Mouse (Mus musculus) hindbrain, embryonic 14.5 days (tissue): Measurements from ENCODE around the gene Gm21970. TPM values are rescaled to one million over a fixed set of nuclear protein-coding genes. Genes with fewer than 3 reads are reported as not detected.

Source experiments
- ATAC-seq: fragments of 200-750 bp; cut with Nextera tagmentation; 2 replicates; pipeline ENCODE4 v1.8.0; 2017; ENCODE audit warnings: moderate number of reproducible peaks, mild to moderate bottlenecking, moderate TSS enrichment, moderate library complexity; ENCODE audit not compliant: low FRiP score
- DNase-seq: peaks from one replicate; pipeline ENCODE4 v3.0.0-alpha.2; 2015; ENCODE audit warnings: low spot score
- H3K27ac ChIP-seq: fragments of 300-500 bp; sonication (generic); 2 replicates; pipeline ENCODE4 v1.5.1; 2014; ENCODE audit warnings: mild to moderate bottlenecking, moderate library complexity
- H3K27me3 ChIP-seq: fragments of 300-500 bp; sonication (generic); 2 replicates; pipeline ENCODE4 v1.6.1; 2014; ENCODE audit warnings: mild to moderate bottlenecking, low read length, mixed read lengths; ENCODE audit not compliant: control insufficient read depth, insufficient read depth
- H3K36me3 ChIP-seq: fragments of 300-500 bp; sonication (generic); replicated peaks from 2 replicates; pipeline ENCODE4 v1.6.1; 2014; ENCODE audit not compliant: control insufficient read depth, insufficient read depth
- H3K4me1 ChIP-seq: fragments of 300-500 bp; sonication (generic); replicated peaks from 2 replicates; pipeline ENCODE4 v1.6.1; 2014; ENCODE audit warnings: antibody characterized with exemption, low read length, mixed read lengths; ENCODE audit not compliant: control insufficient read depth, insufficient read depth
- H3K4me2 ChIP-seq: fragments of 300-500 bp; sonication (generic); replicated peaks from 2 replicates; pipeline ENCODE4 v1.6.1; 2014; ENCODE audit warnings: mild to moderate bottlenecking, moderate library complexity
- H3K4me3 ChIP-seq: fragments of 300-500 bp; sonication (generic); replicated peaks from 2 replicates; pipeline ENCODE4 v1.5.1; 2014; ENCODE audit warnings: mild to moderate bottlenecking, low read length
- H3K9ac ChIP-seq: fragments of 300-500 bp; sonication (generic); 2 replicates; pipeline ENCODE4 v1.6.1; 2014
- H3K9me3 ChIP-seq: fragments of 300-500 bp; sonication (generic); 2 replicates; pipeline ENCODE4 v1.6.1; 2016; ENCODE audit warnings: low read length; ENCODE audit not compliant: control insufficient read depth
- WGBS: fragments of 180-500 bp; shearing (Covaris S2); extraction: QIAGEN DNeasy Blood & Tissue Kit; methylation state at CpG from one replicate; pipeline ENCODE4 v1.1.7; 2014; 5-methylcytosine and 5-hydroxymethylcytosine counted together
- polyA plus RNA-seq: library from polyadenylated mRNA; unstranded; fragments of >200 nt; fragmentation: Nextera tagmentation; extraction: Ambion mirVana; gene quantifications from 2 replicates; pipeline ENCODE4 v1.2.1, GENCODE M21; 2014

Gene Gm21970
- polyA plus RNA-seq, 1 experiment from 2014 or later = not detected

GRCm38 (mm10) chr16:91441366-91441765 lies 49.8 kb downstream of the Gm21970 start:
- 70% methylated on average over 7 of the region's 7 CpGs for WGBS
- Histone ChIP-seq H3K27me3 (no peaks in the 10 kb centered on the region), H3K9me3 (no peaks in the 10 kb centered on the region), H3K9ac (no peak overlapping the region), H3K4me2 (no peak overlapping the region), H3K27ac (no peak overlapping the region), H3K4me3 (no peak overlapping the region), H3K4me1 (no peaks in the 10 kb centered on the region), H3K36me3 (no peaks in the 10 kb centered on the region)
- DNase-seq = no peak
- no peak for ATAC-seq

GRCm38 (mm10) chr16:91441811-91442240 lies 50.3 kb downstream of the Gm21970 start:
- DNase-seq (no peak), ATAC-seq (no peak)
- Histone ChIP-seq H3K27me3 (no peaks in the 10 kb centered on the region), H3K36me3 (no peaks in the 10 kb centered on the region), H3K4me3 (no peak overlapping the region), H3K9ac (no peak overlapping the region), H3K27ac (no peak overlapping the region), H3K4me1 (no peaks in the 10 kb centered on the region), H3K9me3 (no peaks in the 10 kb centered on the region), H3K4me2 (no peak overlapping the region)
- WGBS = 84% methylated on average over 7 of the region's 7 CpGs

- H3K9me3 ChIP-seq = no peaks in the 10 kb centered on the region
- no peak overlapping the region for H3K27ac ChIP-seq
- no peaks in the 10 kb centered on the region for H3K27me3 ChIP-seq
- WGBS = 70% methylated on average over 4 of the region's 4 CpGs
- ATAC-seq (no peak), DNase-seq (no peak)
- H3K4me2 ChIP-seq = no peak overlapping the region
- no peaks in the 10 kb centered on the region for H3K4me1 ChIP-seq
- no peak overlapping the region for H3K4me3 ChIP-seq
- H3K9ac ChIP-seq = no peak overlapping the region
- H3K36me3 ChIP-seq = no peaks in the 10 kb centered on the region
These were observed 50.9 kb downstream of the Gm21970 start for GRCm38 (mm10) chr16:91442446-91442845.

- ATAC-seq = no peak
- H3K27ac ChIP-seq = no peak overlapping the region
- no peak overlapping the region for H3K4me3 ChIP-seq
- 82% methylated on average over 8 of the region's 8 CpGs for WGBS
- H3K36me3 ChIP-seq = no peaks in the 10 kb centered on the region
- no peaks in the 10 kb centered on the region for H3K27me3 ChIP-seq
- no peak overlapping the region for H3K4me2 ChIP-seq
- no peak overlapping the region for H3K9ac ChIP-seq
- DNase-seq = no peak
- no peaks in the 10 kb centered on the region for H3K4me1 ChIP-seq
- H3K9me3 ChIP-seq = no peaks in the 10 kb centered on the region
These were observed 51.7 kb downstream of the Gm21970 start for GRCm38 (mm10) chr16:91443211-91443611.

GRCm38 (mm10) chr16:91444847-91445246 lies 53.3 kb downstream of the Gm21970 start:
- DNase-seq = no peak
- no peaks in the 10 kb centered on the region for H3K4me1 ChIP-seq
- no peaks in the 10 kb centered on the region for H3K27me3 ChIP-seq
- no peak for ATAC-seq
- no peak overlapping the region for H3K27ac ChIP-seq
- no peak overlapping the region for H3K9ac ChIP-seq
- H3K4me3 ChIP-seq = no peak overlapping the region
- no peaks in the 10 kb centered on the region for H3K36me3 ChIP-seq
- no peaks in the 10 kb centered on the region for H3K9me3 ChIP-seq
- 88% methylated on average over 4 of the region's 4 CpGs for WGBS
- H3K4me2 ChIP-seq = no peak overlapping the region

- WGBS = 86% methylated on average over 5 of the region's 5 CpGs
- no peaks in the 10 kb centered on the region for H3K27me3 ChIP-seq
- ATAC-seq (no peak), DNase-seq (no peak)
- no peaks in the 10 kb centered on the region for H3K4me1 ChIP-seq
- H3K27ac ChIP-seq = no peak overlapping the region
- H3K9ac ChIP-seq = no peak overlapping the region
- H3K4me3 ChIP-seq = no peak overlapping the region
- no peaks in the 10 kb centered on the region for H3K36me3 ChIP-seq
- H3K9me3 ChIP-seq = no peaks in the 10 kb centered on the region
- no peak overlapping the region for H3K4me2 ChIP-seq
These were observed 54.0 kb downstream of the Gm21970 start for GRCm38 (mm10) chr16:91445566-91445965.

- Histone ChIP-seq H3K9me3 (no peaks in the 10 kb centered on the region), H3K4me2 (no peak overlapping the region), H3K4me1 (no peaks in the 10 kb centered on the region), H3K9ac (no peak overlapping the region), H3K27me3 (no peaks in the 10 kb centered on the region), H3K36me3 (no peaks in the 10 kb centered on the region), H3K4me3 (no peak overlapping the region), H3K27ac (no peak overlapping the region)
- DNase-seq (no peak), ATAC-seq (no peak)
- WGBS = 76% methylated on average over 8 of the region's 8 CpGs
These were observed 55.4 kb downstream of the Gm21970 start for GRCm38 (mm10) chr16:91446778-91447511.

- 86% methylated on average over 6 of the region's 6 CpGs for WGBS
- no peak for DNase-seq
- Histone ChIP-seq H3K4me2 (no peak overlapping the region), H3K4me1 (no peaks in the 10 kb centered on the region), H3K4me3 (no peak overlapping the region), H3K9me3 (no peaks in the 10 kb centered on the region), H3K27me3 (no peaks in the 10 kb centered on the region), H3K27ac (no peak overlapping the region), H3K36me3 (no peaks in the 10 kb centered on the region), H3K9ac (no peak overlapping the region)
- no peak for ATAC-seq
These were observed 56.0 kb downstream of the Gm21970 start for GRCm38 (mm10) chr16:91447512-91447900.

GRCm38 (mm10) chr16:91448088-91448487 lies 56.6 kb downstream of the Gm21970 start:
- ATAC-seq = no peak
- Histone ChIP-seq H3K27ac (no peak overlapping the region), H3K9me3 (no peaks in the 10 kb centered on the region), H3K36me3 (no peaks in the 10 kb centered on the region), H3K9ac (no peak overlapping the region), H3K4me2 (no peak overlapping the region), H3K4me3 (no peak overlapping the region), H3K27me3 (no peaks in the 10 kb centered on the region), H3K4me1 (no peaks in the 10 kb centered on the region)
- DNase-seq = no peak
- WGBS = 94% methylated on average over 5 of the region's 5 CpGs

- H3K9ac ChIP-seq = no peak overlapping the region
- WGBS = 88% methylated on average over 7 of the region's 7 CpGs
- H3K4me3 ChIP-seq = no peak overlapping the region
- ATAC-seq = no peak
- no peak overlapping the region for H3K27ac ChIP-seq
- H3K9me3 ChIP-seq = no peaks in the 10 kb centered on the region
- no peak overlapping the region for H3K4me2 ChIP-seq
- H3K4me1 ChIP-seq = no peaks in the 10 kb centered on the region
- no peaks in the 10 kb centered on the region for H3K27me3 ChIP-seq
- H3K36me3 ChIP-seq = no peaks in the 10 kb centered on the region
- DNase-seq = no peak
These were observed 57.4 kb downstream of the Gm21970 start for GRCm38 (mm10) chr16:91448895-91449294.
